Mouse (Mus musculus): ENCODE results near the gene Nudt1.

- TF ChIP-seq POLR2A (IDR thresholded peaks at IDR 0.05; ENCODE audit: borderline replicate concordance, control insufficient read depth, low read depth, low read length) (no peak), CTCF (IDR thresholded peaks at IDR 0.05; ENCODE audit: control insufficient read depth, insufficient read depth, low read length) (no peak)
Measured at GRCm38 (mm10) chr5:140307602-140308001, 13.9 kb upstream of the Nudt1 start.
